In genomic region chr2:7255386-7255785, GRCm38 (mm10) we compare ENCODE assay signal across 16 mouse cellular contexts.
"Had no signal": no experiment of that assay in that cellular context is flagged by ENCODE, and none has a peak within 500 bp of the region (broad histone marks: within the 10 kb centered on the region; RNA-seq: fewer than 3 reads in every experiment).

No protein-coding gene starts in this region.

- DNase-seq: liver, postnatal 0 days; lung, adult 2 months; lung, postnatal 14 days; lung, postnatal 36 days; right cerebral cortex, postnatal 14 days; thymus, adult 18-20 months; thymus, postnatal 14 days; thymus, postnatal 36 days had no signal

- H3K4me3 ChIP-seq: lung, embryonic 15.5 days; megakaryocyte, embryonic 14.5 days; midbrain, embryonic 13.5 days; midbrain, embryonic 15.5 days; neural tube, embryonic 12.5 days; stomach, embryonic 15.5 days had no signal

- H3K27ac ChIP-seq: lung, embryonic 15.5 days; macrophage; midbrain, embryonic 13.5 days; midbrain, embryonic 15.5 days; neural tube, embryonic 12.5 days; stomach, embryonic 15.5 days; stomach, postnatal 0 days had no signal
